Mouse (Mus musculus) olfactory bulb, adult 2 months (tissue): Measurements from ENCODE around the gene Hnrnpu.

Experiments
- CTCF ChIP-seq: fragments of 200-500 bp; IDR thresholded peaks from 2 replicates; pipeline ENCODE4 v1.5.1; 2012; ENCODE audit warnings: low read depth, mild to moderate bottlenecking, low read length, moderate library complexity; ENCODE audit not compliant: insufficient read depth
- POLR2A ChIP-seq: fragments of 200-500 bp; IDR thresholded peaks from 2 replicates; pipeline ENCODE4 v1.6.1; 2012; ENCODE audit warnings: mild to moderate bottlenecking, low read depth, low read length, moderate library complexity; ENCODE audit not compliant: insufficient read depth

DNA sequence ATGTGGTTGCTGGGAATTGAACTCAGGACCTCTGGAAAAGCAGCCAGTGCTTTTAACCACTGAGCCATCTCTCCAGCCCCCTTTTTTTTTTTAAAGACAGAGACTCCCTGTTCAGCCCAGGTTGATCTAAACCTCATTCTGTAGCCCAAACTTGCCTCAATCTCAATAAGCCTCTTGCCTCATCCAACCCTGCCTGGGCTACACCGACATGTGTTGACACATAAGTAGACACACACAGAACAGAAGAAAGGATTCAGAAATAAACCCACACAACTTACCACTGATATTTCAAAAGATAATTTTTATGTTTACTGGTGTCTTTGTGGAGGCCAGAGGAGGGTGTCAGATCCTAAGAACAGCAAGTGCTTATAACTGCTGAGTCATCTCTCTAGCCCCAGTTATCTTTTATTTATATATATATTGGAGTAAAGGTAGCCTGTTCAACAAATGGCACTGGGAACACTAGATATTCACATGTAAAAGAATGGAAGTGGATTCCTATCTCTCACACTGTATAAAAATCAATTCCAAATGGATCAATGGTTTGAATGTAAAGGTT is 24.5 kb downstream of the Hnrnpu start:
- TF ChIP-seq POLR2A (no peak), CTCF (no peak)
